Mouse (Mus musculus) layer of hippocampus, adult 2 months (tissue): ENCODE measurements around the gene Smarcc2. TPM values are rescaled to one million over a fixed set of nuclear protein-coding genes. Genes with fewer than 3 reads are reported as not detected.

ENCODE experiments used
- DNase-seq, 2 experiments: peaks; one replicate each; pipeline ENCODE4 v3.0.0; 2022; ENCODE audit warnings: low spot score in 2 of 2
- H3K27ac ChIP-seq: fragments of 200-600 bp; 2 replicates; pipeline ENCODE4 v1.8.1; 2022
- H3K4me3 ChIP-seq: fragments of 200-600 bp; 2 replicates; pipeline ENCODE4 v1.8.1; 2022; ENCODE audit warnings: mild to moderate bottlenecking
- CTCF ChIP-seq: fragments of 200-600 bp; conservative IDR thresholded peaks from 2 replicates; pipeline ENCODE4 v1.8.1; 2022; ENCODE audit warnings: antibody characterized with exemption, mild to moderate bottlenecking, moderate library complexity
- total RNA-seq, 2 experiments: library from RNA; stranded (reverse); gene quantifications; 2 replicates each; pipeline ENCODE4 v1.2.3; 2021

Gene Smarcc2
- total RNA-seq, 2 experiments from 2014 or later = 246 to 255 TPM

DNA sequence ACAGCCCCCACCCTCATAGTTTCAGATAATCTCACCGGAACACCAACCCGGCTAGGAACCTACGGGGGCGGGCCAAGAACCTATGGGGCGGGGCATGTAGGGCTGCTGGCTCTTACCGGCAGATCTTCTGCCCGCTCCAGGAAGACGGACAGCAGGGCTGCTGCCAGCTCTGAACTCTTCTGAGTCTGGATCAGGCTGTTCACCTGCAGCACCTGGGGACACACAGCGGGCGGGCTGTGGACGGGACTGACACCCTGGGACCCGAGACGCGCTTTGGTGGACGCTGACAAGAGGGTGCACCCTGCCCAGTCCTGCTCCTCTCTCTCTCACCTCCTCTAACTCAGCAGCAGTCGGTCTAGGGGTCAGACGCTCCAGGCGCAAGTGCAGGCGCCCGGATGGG lies 57.0 kb downstream of the Smarcc2 start:
- no peak for DNase-seq
- Histone ChIP-seq H3K27ac (no peak overlapping the region), H3K4me3 (no peak overlapping the region)
- no peak for TF ChIP-seq CTCF

DNA sequence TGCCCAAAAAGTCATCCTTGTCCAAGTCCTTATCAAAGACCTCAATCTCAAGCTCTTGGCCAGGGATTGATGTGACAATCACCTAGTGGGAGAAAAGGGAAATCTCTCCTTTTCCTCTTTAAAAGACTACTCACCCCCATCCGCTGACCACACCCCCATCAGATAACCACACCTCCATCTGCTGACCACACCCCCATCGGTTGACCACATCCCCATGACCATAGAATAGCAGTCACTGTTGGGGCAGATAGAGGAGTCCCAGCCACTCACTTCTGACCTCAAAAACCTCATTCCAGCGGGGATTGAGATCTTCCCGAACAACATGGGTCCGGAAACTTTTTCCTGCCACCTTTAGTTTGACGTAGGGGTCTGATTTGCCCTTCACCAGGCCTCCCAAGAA lies 57.6 kb downstream of the Smarcc2 start:
- Histone ChIP-seq H3K4me3 (no peak overlapping the region), H3K27ac (no peak overlapping the region)
- DNase-seq = no peak
- no peak for TF ChIP-seq CTCF

DNA sequence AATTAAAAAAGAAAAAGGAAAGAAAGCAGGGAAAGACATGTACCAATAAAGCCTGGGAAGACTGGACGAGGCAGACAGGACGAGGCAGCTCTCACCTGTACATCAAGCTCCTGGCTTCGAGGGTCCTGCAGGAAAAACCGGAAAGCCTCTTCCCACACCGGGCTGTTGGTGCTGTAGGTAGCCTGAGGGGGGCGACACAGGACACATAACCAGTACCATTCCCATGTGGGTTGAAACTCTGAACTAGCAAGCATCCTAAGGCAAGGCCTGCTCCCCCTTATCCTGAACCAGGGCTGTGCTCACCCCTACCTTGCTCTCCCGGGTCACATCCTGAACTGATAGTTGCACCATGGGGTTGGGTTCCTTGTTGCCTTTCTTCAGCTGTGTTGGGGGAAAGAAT lies 59.8 kb downstream of the Smarcc2 start:
- TF ChIP-seq CTCF = peak; percentile 78
- H3K27ac ChIP-seq = no peak overlapping the region
- no peak overlapping the region for H3K4me3 ChIP-seq
- peak in 1 of 2 experiments; percentile 60 for DNase-seq

DNA sequence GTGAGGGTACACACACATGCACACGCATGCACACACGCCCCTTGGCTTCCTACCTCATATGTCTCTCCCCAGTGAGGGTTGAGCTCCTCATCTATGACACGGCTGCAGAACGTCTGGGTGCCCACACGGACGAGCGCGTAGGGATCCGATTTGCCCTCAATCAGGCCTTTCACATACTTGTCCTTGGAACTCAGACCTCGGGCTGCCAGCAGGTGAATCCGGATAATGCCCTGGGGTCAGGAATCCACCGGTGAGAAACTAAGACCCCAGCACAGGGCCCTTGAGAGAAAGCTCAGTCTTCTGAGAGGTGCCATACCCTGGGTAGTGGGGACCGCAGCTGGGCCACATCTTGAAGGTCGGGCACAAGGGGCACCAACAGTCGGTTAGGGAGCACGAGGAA lies 61.5 kb downstream of the Smarcc2 start:
- TF ChIP-seq CTCF = no peak
- H3K27ac ChIP-seq = no peak overlapping the region
- no peak for DNase-seq
- no peak overlapping the region for H3K4me3 ChIP-seq

DNA sequence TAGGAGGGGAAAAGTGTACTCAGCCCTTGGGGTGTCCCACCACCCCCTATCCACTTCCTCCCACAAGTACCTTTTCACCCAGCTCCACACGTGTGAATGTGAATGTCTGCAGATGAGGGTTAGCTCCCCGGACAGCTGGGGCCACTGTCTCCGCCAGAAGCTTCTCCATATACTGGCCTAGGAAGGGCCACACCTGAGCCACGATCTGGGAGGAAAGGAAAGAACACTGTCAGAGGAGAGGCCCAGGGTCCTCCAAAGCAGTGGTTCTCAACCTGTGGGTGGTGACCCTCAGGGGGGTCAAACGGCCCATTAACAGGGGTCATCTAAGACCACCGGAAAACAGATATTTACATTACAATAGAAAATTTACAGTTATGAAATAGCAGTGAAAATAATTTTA lies 63.3 kb downstream of the Smarcc2 start:
- no peak for DNase-seq
- TF ChIP-seq CTCF = no peak
- Histone ChIP-seq H3K27ac (no peak overlapping the region), H3K4me3 (no peak overlapping the region)

DNA sequence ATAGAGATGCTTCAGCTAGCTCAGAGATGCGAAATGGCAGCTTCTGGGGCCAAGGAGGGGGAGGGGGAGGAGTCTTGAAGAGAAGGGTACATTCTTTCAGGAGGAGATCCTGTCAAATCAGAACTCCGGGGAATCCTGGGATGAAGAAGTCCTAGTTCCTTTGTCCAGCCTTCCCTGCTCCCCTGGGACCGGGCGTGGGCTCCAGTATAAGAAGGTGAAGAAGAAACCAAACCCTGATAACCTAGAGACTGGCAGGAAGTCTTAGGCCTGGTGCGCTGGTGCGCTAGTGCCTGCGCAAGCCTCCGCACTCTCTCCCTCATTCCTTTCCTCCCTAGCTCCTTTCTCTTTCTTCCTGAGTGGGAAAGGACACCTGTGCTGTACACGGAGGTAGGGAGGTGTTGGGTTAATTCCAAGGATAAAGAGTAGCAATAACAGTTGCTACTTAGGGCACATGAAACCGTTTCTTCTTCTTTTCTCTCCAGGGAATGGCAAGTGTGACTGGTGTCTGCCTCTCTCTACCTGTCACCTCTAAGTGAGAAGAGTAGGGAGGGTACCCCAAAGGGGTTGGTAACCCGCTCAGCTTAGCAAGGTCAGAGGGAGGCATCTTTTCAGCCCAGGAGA lies 65.2 kb downstream of the Smarcc2 start:
- no peak for TF ChIP-seq CTCF
- no peak for DNase-seq
- peak overlapping the region; percentile 65; the same call in 1 of the 2 replicates for H3K27ac ChIP-seq

DNA sequence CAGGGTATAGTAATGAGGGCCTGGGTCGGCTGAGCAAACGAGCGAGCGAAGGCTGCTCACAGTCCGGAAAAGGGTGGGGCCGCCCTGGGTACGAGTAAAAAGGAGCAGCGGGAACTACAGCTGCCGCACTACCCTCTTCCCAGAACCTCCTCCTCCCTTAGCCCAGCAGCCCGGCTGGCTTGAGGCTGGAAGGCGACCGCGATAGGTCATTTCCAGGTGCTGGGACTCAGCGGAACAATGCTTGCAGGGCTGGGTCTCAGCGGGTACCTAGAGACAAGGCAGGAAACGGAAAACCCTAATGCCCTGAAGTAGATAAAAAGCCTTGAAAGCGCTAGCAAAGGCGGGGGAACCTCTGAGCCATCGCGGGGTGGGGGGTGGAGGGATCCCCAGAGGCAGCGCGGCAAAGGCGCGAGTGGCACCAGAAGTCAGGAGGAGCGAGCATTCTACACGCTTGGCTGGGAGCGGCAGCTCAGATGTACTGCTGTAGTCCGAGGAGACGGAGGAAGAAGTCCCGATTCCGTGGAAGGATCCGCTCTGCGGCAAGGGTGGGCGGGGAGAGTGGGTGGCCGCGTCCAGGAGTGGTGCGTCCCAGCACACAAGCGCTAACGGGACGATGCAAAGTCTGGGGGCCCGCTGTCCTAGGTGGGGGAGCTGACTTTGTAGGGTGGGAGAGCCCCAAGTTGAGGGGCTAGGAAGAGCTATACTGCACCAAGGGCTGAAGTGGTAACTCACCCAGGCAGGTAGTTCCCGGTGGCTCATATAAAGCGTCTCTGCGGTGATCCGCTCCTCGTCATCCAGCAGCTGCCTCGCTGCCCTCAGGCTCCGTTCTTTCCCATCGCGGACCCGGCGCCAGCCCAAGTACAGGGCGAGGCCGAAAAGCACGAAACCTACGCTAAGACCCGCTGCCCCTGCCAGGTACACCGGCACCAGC lies 65.9 kb downstream of the Smarcc2 start:
- TF ChIP-seq CTCF = no peak
- peak overlapping the region; percentile 92 for H3K4me3 ChIP-seq
- peak overlapping the region; percentile 65 for H3K27ac ChIP-seq
- DNase-seq = no peak

More for the DNA sequence above, 65.2 kb downstream of the Smarcc2 start:
- peak overlapping the region; percentile 92 for H3K4me3 ChIP-seq

DNA sequence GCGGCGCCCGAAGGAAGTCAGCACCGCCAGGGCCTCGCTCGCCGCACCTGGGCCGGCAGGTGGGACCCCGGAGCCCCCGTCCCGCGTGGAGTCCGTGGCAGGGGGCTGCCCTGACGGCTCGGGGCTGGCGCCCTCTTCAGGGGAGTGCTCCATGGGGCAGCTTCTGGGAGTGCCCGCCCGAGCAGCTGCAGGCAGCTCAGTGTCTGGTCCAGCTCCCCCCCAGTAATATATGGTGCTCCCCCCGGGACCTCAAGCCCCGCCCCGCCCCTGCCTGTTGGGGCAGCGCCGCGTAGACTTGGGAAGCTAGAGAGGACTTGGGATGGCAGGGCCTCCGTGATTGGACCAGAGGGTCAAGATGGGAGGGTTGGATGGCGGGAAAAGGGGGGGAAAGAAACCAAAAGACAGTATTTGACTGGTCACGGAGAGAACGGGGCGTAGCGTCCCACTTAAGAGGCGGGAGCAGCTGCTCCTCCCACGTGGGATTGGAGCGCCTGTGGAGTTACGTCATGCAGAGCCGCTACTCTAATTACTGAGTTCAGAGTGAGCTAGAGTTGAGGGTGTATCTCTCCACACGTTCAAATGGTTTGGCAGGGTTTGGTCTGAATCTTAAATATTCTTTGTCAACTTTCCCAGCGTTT lies 66.7 kb downstream of the Smarcc2 start, which contains the start of gene Esyt1:
Gene Esyt1 (minus strand): TSS at position 201 of the 638 bp plus-strand sequence.
- Histone ChIP-seq H3K4me3 (peak within 1 kb of the TSS; percentile 92), H3K27ac (peak within 1 kb of the TSS; percentile 65)
- DNase-seq = peak; percentile 83 to 93
- TF ChIP-seq CTCF = peak; percentile 68

DNA sequence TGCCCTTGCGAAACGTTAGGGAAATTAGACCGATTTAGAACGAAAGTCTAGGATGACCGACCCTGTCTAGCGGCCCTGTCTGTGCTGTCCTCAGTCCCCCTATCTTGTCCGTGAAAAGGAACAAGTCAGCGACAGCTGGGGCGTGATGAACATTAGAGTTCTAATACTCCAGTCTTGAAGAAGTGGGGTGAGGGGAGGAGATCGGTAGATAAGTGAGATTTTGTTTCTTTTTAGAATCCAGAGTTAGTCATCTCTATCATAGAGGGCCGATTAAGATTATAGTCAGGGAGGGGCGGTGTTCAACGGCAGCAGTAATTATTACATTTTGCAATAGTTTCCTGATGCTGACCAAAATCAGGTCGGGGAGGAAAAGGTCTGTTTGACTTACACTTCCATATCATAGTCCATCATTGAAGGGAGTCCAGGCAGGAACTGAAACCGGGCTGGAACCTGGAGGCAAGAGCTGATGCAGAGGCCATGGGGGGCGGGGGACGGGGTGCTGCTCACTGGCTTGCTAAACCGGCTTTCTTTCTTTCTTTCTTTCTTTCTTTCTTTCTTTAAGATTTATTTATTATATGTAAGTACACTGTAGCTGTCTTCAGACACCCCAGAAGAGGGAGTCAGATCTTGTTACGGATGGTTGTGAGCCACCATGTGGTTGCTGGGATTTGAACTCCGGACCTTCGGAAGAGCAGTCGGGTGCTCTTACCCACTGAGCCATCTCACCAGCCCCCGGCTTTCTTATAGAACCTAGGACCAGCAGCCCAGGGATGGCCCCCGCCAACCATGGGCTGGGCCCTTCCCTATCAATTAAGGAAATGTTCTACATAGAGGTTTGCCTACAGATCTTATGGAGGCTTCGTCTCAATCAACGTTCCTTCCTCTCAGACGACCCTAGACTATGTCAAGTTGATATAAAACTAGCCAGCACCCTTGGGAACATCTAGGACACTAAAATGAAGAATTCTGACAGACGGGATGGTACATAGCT lies 67.6 kb downstream of the Smarcc2 start:
- no peak for TF ChIP-seq CTCF
- H3K4me3 ChIP-seq = peak overlapping the region; percentile 92
- DNase-seq = no peak
- peak overlapping the region; percentile 12; the same call in 1 of the 2 replicates for H3K27ac ChIP-seq

DNA sequence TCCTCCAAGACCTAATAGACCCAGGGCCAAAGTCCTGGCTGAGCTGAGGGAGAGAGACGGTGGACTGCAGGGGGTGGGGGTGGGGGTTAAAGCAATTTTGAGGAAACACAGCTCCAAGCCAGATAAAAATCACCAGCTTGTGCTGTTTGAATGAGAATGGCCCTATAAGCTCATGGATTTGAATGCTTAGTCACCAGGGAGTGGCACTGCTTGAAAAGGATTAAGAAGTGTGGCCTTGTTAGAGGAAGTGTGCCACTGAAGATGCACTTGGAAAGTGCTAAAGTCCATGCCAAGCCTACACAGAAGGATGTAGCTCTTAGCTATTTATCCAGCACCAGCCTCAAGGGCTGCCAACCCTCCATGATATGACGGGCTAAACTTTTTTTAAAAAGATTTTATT lies 76.2 kb downstream of the Smarcc2 start:
- Histone ChIP-seq H3K27ac (no peak overlapping the region), H3K4me3 (no peak overlapping the region)
- no peak for TF ChIP-seq CTCF
- DNase-seq = no peak

DNA sequence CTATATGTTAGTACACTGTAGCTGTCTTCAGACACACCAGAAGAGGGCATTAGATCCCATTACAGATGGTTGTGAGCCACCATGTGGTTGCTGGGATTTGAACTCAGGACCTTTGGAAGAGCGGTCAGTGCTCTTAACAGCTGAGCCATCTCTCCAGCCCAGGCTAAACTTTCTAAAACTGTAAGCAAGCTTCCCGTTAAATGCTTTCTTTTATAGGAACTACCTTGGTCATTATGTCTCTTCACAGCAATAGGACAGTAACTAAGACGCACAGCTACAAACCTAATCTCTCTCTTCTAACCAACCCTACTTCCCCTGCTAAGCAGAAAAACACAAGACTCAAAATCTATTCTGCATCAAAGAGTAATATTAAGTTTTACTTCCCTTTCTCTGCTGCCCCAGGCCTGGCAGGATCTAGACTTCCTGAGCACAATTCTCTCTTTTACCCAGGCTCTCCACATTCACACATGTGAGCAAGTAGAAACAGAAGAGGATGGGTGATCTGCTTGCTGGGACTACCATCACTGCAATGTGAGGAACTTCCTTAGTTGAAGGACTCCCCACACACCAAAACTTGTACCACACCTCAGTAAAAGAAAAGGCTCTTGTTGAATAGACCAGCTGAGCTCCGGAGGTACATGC lies 76.7 kb downstream of the Smarcc2 start:
- peak overlapping the region; percentile 54; the same call in 1 of the 2 replicates for H3K27ac ChIP-seq
- TF ChIP-seq CTCF = no peak
- peak overlapping the region; percentile 9; the same call in 1 of the 2 replicates for H3K4me3 ChIP-seq
- DNase-seq = no peak
